Mouse (Mus musculus): ENCODE measurements around the gene Cfap58. TPM values are rescaled to one million over a fixed set of nuclear protein-coding genes. Genes with fewer than 3 reads are reported as not detected.

Gene Cfap58
- polyA plus RNA-seq (2014; fragmentation: Nextera tagmentation; extraction: Ambion mirVana): 0.04 TPM in 1 of 2 replicates, not detected in the other

GRCm38 (mm10) chr19:47937443-47938406 is at the start of gene Cfap58:
Cfap58 (plus strand) TSS chr19:47937675.
- Histone ChIP-seq H3K27me3 (replicated peaks; ENCODE audit: control insufficient read depth, insufficient read depth, low read length) (peaks cover 15% of the 10 kb centered on the region), H3K4me1 (replicated peaks; ENCODE audit: control insufficient read depth, insufficient read depth, low read length) (0 out of 2 replicates have a peak, but pooled peaks cover 3% of the 10 kb centered on the region), H3K4me2 (peak within 1 kb of the TSS; percentile 70), H3K27ac (ENCODE audit: low read depth, low read length) (no peak within 1 kb of the TSS), H3K9me3 (ENCODE audit: control insufficient read depth, low read length) (no peaks in the 10 kb centered on the region), H3K9ac (ENCODE audit: low read depth, low read length) (no peak within 1 kb of the TSS), H3K4me3 (ENCODE audit: low read depth, low read length) (peak within 1 kb of the TSS; percentile 39), H3K36me3 (ENCODE audit: control insufficient read depth, insufficient read depth, low read length) (no peaks in the 10 kb centered on the region)
- WGBS: 10% methylated on average over 41 of the region's 41 CpGs
- peak; percentile 70 for ATAC-seq (replicated peaks; ENCODE audit: low FRiP score)
- peak; percentile 65 for DNase-seq (ENCODE audit: low spot score)

DNA sequence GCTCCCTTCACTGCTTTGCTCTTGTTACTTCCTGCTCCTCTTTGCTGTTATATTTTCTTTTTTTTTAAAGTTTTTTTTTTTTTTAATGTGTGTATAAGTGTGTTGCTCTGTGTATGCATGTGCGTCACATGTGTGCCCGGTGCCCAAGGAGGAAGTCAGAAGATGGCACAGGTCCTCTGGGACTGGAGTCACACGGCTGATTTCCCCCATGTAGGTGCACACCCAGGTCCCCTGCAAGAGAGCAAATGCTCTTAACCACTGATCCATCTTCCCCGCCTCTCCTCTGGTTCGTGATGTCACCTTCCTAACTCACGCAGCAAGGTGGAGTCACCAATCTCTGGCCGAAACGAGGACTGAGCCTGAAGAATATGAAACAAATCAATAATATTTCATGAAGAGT is 49.4 kb upstream of the Cfap58 start:
- ATAC-seq (replicated peaks; ENCODE audit: low FRiP score) (no peak), DNase-seq (ENCODE audit: low spot score) (no peak)
- Histone ChIP-seq H3K4me2 (no peak overlapping the region), H3K9me3 (ENCODE audit: control insufficient read depth, low read length) (no peaks in the 10 kb centered on the region), H3K4me3 (ENCODE audit: low read depth, low read length) (no peak overlapping the region), H3K4me1 (replicated peaks; ENCODE audit: control insufficient read depth, insufficient read depth, low read length) (no peaks in the 10 kb centered on the region; the same call in 1 of the 2 replicates), H3K9ac (ENCODE audit: low read depth, low read length) (no peak overlapping the region), H3K27me3 (replicated peaks; ENCODE audit: control insufficient read depth, insufficient read depth, low read length) (no peaks in the 10 kb centered on the region), H3K27ac (ENCODE audit: low read depth, low read length) (no peak overlapping the region), H3K36me3 (ENCODE audit: control insufficient read depth, insufficient read depth, low read length) (no peaks in the 10 kb centered on the region)
- WGBS: 85% methylated on average over 8 of the region's 8 CpGs

DNA sequence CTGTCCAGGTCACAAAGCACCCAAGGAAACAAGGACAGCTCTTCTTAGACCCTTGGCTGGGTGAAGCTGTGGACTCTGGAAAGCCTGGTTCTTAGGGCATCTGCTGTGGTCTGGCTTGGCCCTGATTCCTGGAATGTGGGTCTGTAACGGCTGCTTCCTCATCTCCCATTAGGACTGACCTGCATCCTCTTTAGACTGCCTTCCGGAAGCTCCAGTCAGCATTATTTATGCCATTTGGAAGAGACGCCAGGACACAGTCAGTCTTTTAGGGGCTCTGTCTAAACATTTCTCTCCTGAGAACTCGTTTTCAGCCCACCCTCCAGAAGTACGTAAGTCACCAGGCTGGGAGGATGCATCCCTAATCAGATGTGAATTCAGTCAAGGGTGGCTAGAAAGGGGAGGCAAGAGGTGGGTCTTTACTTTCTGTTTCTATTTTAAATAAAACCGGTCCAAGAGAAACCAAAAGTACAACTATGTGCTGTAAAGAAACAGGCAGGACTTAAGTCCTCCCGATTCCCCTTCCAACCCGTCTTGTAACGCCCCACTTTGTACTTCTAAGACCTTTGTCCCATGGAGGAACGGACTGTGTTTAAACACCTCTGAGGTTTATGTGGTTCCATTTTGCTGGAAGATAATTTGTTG is 46.9 kb upstream of the Cfap58 start:
- DNase-seq (ENCODE audit: low spot score) (no peak), ATAC-seq (replicated peaks; ENCODE audit: low FRiP score) (no peak)
- Histone ChIP-seq H3K27me3 (replicated peaks; ENCODE audit: control insufficient read depth, insufficient read depth, low read length) (no peaks in the 10 kb centered on the region), H3K4me3 (ENCODE audit: low read depth, low read length) (no peak overlapping the region), H3K9ac (ENCODE audit: low read depth, low read length) (no peak overlapping the region), H3K9me3 (ENCODE audit: control insufficient read depth, low read length) (no peaks in the 10 kb centered on the region), H3K27ac (ENCODE audit: low read depth, low read length) (no peak overlapping the region), H3K36me3 (ENCODE audit: control insufficient read depth, insufficient read depth, low read length) (peaks cover 5% of the 10 kb centered on the region; the same call in 1 of the 2 replicates), H3K4me2 (no peak overlapping the region), H3K4me1 (replicated peaks; ENCODE audit: control insufficient read depth, insufficient read depth, low read length) (no peaks in the 10 kb centered on the region; the same call in 1 of the 2 replicates)
- 61% methylated on average over 10 of the region's 10 CpGs for WGBS

- Histone ChIP-seq H3K9me3 (ENCODE audit: control insufficient read depth, low read length) (no peaks in the 10 kb centered on the region), H3K4me3 (ENCODE audit: low read depth, low read length) (no peak overlapping the region), H3K27me3 (replicated peaks; ENCODE audit: control insufficient read depth, insufficient read depth, low read length) (no peaks in the 10 kb centered on the region), H3K9ac (ENCODE audit: low read depth, low read length) (no peak overlapping the region), H3K4me1 (replicated peaks; ENCODE audit: control insufficient read depth, insufficient read depth, low read length) (no peaks in the 10 kb centered on the region), H3K27ac (ENCODE audit: low read depth, low read length) (no peak overlapping the region), H3K36me3 (ENCODE audit: control insufficient read depth, insufficient read depth, low read length) (peaks cover 12% of the 10 kb centered on the region; the same call in 1 of the 2 replicates), H3K4me2 (no peak overlapping the region)
- DNase-seq (ENCODE audit: low spot score): no peak
- WGBS: 82% methylated on average over 11 of the region's 11 CpGs
- no peak for ATAC-seq (replicated peaks; ENCODE audit: low FRiP score)
Observed at GRCm38 (mm10) chr19:47891562-47892312, 45.7 kb upstream of the Cfap58 start.

- Histone ChIP-seq H3K9ac (ENCODE audit: low read depth, low read length) (no peak overlapping the region), H3K4me1 (replicated peaks; ENCODE audit: control insufficient read depth, insufficient read depth, low read length) (peaks cover 4% of the 10 kb centered on the region; the same call in 1 of the 2 replicates), H3K9me3 (ENCODE audit: control insufficient read depth, low read length) (no peaks in the 10 kb centered on the region), H3K4me2 (no peak overlapping the region), H3K4me3 (ENCODE audit: low read depth, low read length) (no peak overlapping the region), H3K27me3 (replicated peaks; ENCODE audit: control insufficient read depth, insufficient read depth, low read length) (no peaks in the 10 kb centered on the region), H3K27ac (ENCODE audit: low read depth, low read length) (no peak overlapping the region), H3K36me3 (ENCODE audit: control insufficient read depth, insufficient read depth, low read length) (peaks cover 21% of the 10 kb centered on the region; the same call in 1 of the 2 replicates)
- WGBS: 94% methylated on average over 6 of the region's 6 CpGs
- no peak for ATAC-seq (replicated peaks; ENCODE audit: low FRiP score)
- DNase-seq (ENCODE audit: low spot score): no peak
Observed at GRCm38 (mm10) chr19:47893092-47893491, 44.4 kb upstream of the Cfap58 start.

GRCm38 (mm10) chr19:47898472-47899079 is 38.9 kb upstream of the Cfap58 start:
- no peaks in the 10 kb centered on the region for H3K9me3 ChIP-seq (ENCODE audit: control insufficient read depth, low read length)
- no peak overlapping the region for H3K9ac ChIP-seq (ENCODE audit: low read depth, low read length)
- peak overlapping the region; percentile 50 for H3K27ac ChIP-seq (ENCODE audit: low read depth, low read length)
- no peak overlapping the region for H3K4me3 ChIP-seq (ENCODE audit: low read depth, low read length)
- ATAC-seq (replicated peaks; ENCODE audit: low FRiP score) (peak; percentile 92), DNase-seq (ENCODE audit: low spot score) (no peak)
- WGBS: 63% methylated on average over 8 of the region's 8 CpGs
- no peaks in the 10 kb centered on the region for H3K27me3 ChIP-seq (replicated peaks; ENCODE audit: control insufficient read depth, insufficient read depth, low read length)
- H3K36me3 ChIP-seq (ENCODE audit: control insufficient read depth, insufficient read depth, low read length): peaks cover 21% of the 10 kb centered on the region; the same call in 1 of the 2 replicates
- peaks cover 18% of the 10 kb centered on the region for H3K4me1 ChIP-seq (replicated peaks; ENCODE audit: control insufficient read depth, insufficient read depth, low read length)
- peak overlapping the region; percentile 40 for H3K4me2 ChIP-seq

GRCm38 (mm10) chr19:47900012-47900411 is 37.5 kb upstream of the Cfap58 start:
- Histone ChIP-seq H3K4me3 (ENCODE audit: low read depth, low read length) (no peak overlapping the region), H3K9ac (ENCODE audit: low read depth, low read length) (no peak overlapping the region), H3K4me1 (replicated peaks; ENCODE audit: control insufficient read depth, insufficient read depth, low read length) (peaks cover 18% of the 10 kb centered on the region), H3K36me3 (ENCODE audit: control insufficient read depth, insufficient read depth, low read length) (peaks cover 16% of the 10 kb centered on the region; the same call in 1 of the 2 replicates), H3K4me2 (no peak overlapping the region), H3K27me3 (replicated peaks; ENCODE audit: control insufficient read depth, insufficient read depth, low read length) (no peaks in the 10 kb centered on the region), H3K27ac (ENCODE audit: low read depth, low read length) (no peak overlapping the region), H3K9me3 (ENCODE audit: control insufficient read depth, low read length) (no peaks in the 10 kb centered on the region)
- ATAC-seq (replicated peaks; ENCODE audit: low FRiP score): no peak; the same call in 1 of the 2 replicates
- 61% methylated on average over 6 of the region's 6 CpGs for WGBS
- no peak for DNase-seq (ENCODE audit: low spot score)

GRCm38 (mm10) chr19:47900558-47900957 is 36.9 kb upstream of the Cfap58 start:
- H3K9ac ChIP-seq (ENCODE audit: low read depth, low read length): no peak overlapping the region
- DNase-seq (ENCODE audit: low spot score) (no peak), ATAC-seq (replicated peaks; ENCODE audit: low FRiP score) (no peak)
- peaks cover 16% of the 10 kb centered on the region; the same call in 1 of the 2 replicates for H3K36me3 ChIP-seq (ENCODE audit: control insufficient read depth, insufficient read depth, low read length)
- H3K4me1 ChIP-seq (replicated peaks; ENCODE audit: control insufficient read depth, insufficient read depth, low read length): peaks cover 18% of the 10 kb centered on the region
- H3K4me2 ChIP-seq: no peak overlapping the region
- no peaks in the 10 kb centered on the region for H3K9me3 ChIP-seq (ENCODE audit: control insufficient read depth, low read length)
- WGBS: 71% methylated on average over 10 of the region's 10 CpGs
- H3K4me3 ChIP-seq (ENCODE audit: low read depth, low read length): no peak overlapping the region
- H3K27me3 ChIP-seq (replicated peaks; ENCODE audit: control insufficient read depth, insufficient read depth, low read length): no peaks in the 10 kb centered on the region
- no peak overlapping the region for H3K27ac ChIP-seq (ENCODE audit: low read depth, low read length)
